ENCODE assay signal across 18 mouse cellular contexts in the genomic region with DNA sequence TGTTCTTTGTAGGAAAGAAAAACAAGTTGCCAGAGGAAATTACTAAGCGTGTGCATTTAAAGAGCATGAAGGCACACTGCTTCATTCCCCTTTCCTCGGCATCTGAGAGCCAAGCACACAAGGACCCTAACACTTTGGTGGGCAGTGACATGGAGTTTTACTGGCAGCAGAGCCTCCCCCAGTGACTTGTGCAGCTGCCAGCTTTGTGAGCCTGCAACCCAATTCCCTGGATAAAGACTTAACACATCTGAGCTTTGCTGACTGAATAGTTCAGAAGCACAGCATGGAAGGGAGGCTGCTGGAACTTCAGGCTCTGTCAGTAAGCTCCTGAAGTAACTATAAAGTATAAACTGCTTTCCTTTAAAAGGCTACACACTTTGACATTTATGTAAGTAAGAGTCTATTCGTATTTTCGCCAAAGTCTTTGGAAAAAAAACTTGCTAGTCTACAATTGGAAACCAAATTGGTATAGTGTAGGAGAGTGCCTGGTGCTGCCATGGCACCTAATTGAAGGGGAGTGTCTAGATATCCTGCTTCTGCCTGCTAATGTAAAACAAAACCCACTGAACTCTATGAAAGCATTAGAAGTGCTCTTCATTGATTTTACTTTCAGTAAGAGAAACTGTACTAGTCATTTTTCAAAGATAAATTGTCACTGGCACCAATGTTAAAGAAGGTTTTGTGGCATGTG.
DNase-seq lines count a peak whose midpoint lies in the region; ATAC-seq and TF ChIP-seq lines count a peak whose summit lies in the region.
"Had no signal": no experiment of that assay in that cellular context is flagged by ENCODE, and none has a peak within 500 bp of the region (broad histone marks: within the 10 kb centered on the region; RNA-seq: fewer than 3 reads in every experiment).

No protein-coding gene starts in this region.

- no peak for TF ChIP-seq CTCF in midbrain, postnatal 0 days (IDR thresholded peaks at IDR 0.05)

- ATAC-seq in hindbrain, embryonic 15.5 days (ENCODE audit: low FRiP score, low read depth), result peak; percentile 66; the same call in 1 of the 2 replicates
- no peak for ATAC-seq in hindbrain, embryonic 11.5 days (ENCODE audit: low FRiP score)
- 0 out of 2 replicates have a peak, but pooled peaks have one; percentile 31 for ATAC-seq in midbrain, postnatal 0 days (ENCODE audit: low FRiP score)
- no peak for ATAC-seq in midbrain, embryonic 11.5 days (ENCODE audit: low FRiP score)
- peak; percentile 80 for ATAC-seq in limb, embryonic 13.5 days (ENCODE audit: low FRiP score, low read depth)
- ATAC-seq: forebrain, embryonic 13.5 days had no signal

- no peaks in the 10 kb centered on the region for H3K4me1 ChIP-seq in hindbrain, embryonic 15.5 days (replicated peaks)
- H3K4me1 ChIP-seq in hindbrain, embryonic 11.5 days (replicated peaks; ENCODE audit: control insufficient read depth, insufficient read depth, low read length), result no peaks in the 10 kb centered on the region
- no peaks in the 10 kb centered on the region for H3K4me1 ChIP-seq in midbrain, postnatal 0 days (ENCODE audit: insufficient read depth, low read length)
- H3K4me1 ChIP-seq in midbrain, embryonic 11.5 days (ENCODE audit: control insufficient read depth, insufficient read depth, low read length), result no peaks in the 10 kb centered on the region
- no peaks in the 10 kb centered on the region for H3K4me1 ChIP-seq in limb, embryonic 13.5 days
- H3K4me1 ChIP-seq: forebrain, embryonic 13.5 days; heart, embryonic 10.5 days; liver, embryonic 13.5 days; lung, embryonic 15.5 days; stomach, embryonic 15.5 days had no signal

- H3K27ac ChIP-seq in hindbrain, embryonic 15.5 days (replicated peaks), result no peak overlapping the region
- H3K27ac ChIP-seq in hindbrain, embryonic 11.5 days (ENCODE audit: low read depth, low read length), result no peak overlapping the region
- no peak overlapping the region for H3K27ac ChIP-seq in midbrain, postnatal 0 days (ENCODE audit: low read depth, low read length)
- no peak overlapping the region for H3K27ac ChIP-seq in midbrain, embryonic 11.5 days (ENCODE audit: low read depth, low read length)
- H3K27ac ChIP-seq in limb, embryonic 13.5 days, result peak overlapping the region; percentile 16; the same call in 1 of the 2 replicates
- H3K27ac ChIP-seq: forebrain, embryonic 13.5 days; heart, embryonic 10.5 days; liver, embryonic 13.5 days; lung, embryonic 15.5 days; stomach, embryonic 15.5 days had no signal

- no peaks in the 10 kb centered on the region for H3K27me3 ChIP-seq in hindbrain, embryonic 15.5 days
- H3K27me3 ChIP-seq in hindbrain, embryonic 11.5 days (ENCODE audit: control insufficient read depth, insufficient read depth, low read length), result no peaks in the 10 kb centered on the region
- no peaks in the 10 kb centered on the region for H3K27me3 ChIP-seq in midbrain, postnatal 0 days (ENCODE audit: insufficient read depth, low read length)
- H3K27me3 ChIP-seq in midbrain, embryonic 11.5 days (ENCODE audit: control insufficient read depth, insufficient read depth, low read length), result no peaks in the 10 kb centered on the region
- H3K27me3 ChIP-seq in limb, embryonic 13.5 days, result no peaks in the 10 kb centered on the region
- H3K27me3 ChIP-seq: forebrain, embryonic 13.5 days; liver, embryonic 13.5 days; lung, embryonic 15.5 days; stomach, embryonic 15.5 days had no signal

- H3K9me3 ChIP-seq in hindbrain, embryonic 15.5 days, result no peaks in the 10 kb centered on the region
- H3K9me3 ChIP-seq in hindbrain, embryonic 11.5 days (ENCODE audit: control insufficient read depth, low read length), result no peaks in the 10 kb centered on the region
- no peaks in the 10 kb centered on the region for H3K9me3 ChIP-seq in midbrain, postnatal 0 days (ENCODE audit: low read length)
- H3K9me3 ChIP-seq in midbrain, embryonic 11.5 days (ENCODE audit: control insufficient read depth, low read length), result no peaks in the 10 kb centered on the region
- no peaks in the 10 kb centered on the region for H3K9me3 ChIP-seq in limb, embryonic 13.5 days
- H3K9me3 ChIP-seq: forebrain, embryonic 13.5 days; heart, embryonic 10.5 days; liver, embryonic 13.5 days; lung, embryonic 15.5 days; stomach, embryonic 15.5 days had no signal

- DNase-seq in hindbrain, embryonic 11.5 days (ENCODE audit: low spot score), result no peak
- DNase-seq in midbrain, postnatal 0 days (ENCODE audit: low spot score), result peak; percentile 37
- no peak for DNase-seq in midbrain, embryonic 11.5 days (ENCODE audit: low spot score, missing footprints)
- DNase-seq in right cerebral cortex, postnatal 4 days, result peak; percentile 5
- no peak for DNase-seq in adrenal gland, postnatal 25 days
- no peak for DNase-seq in heart, adult 8-10 months (ENCODE audit: low spot score)
- DNase-seq: adrenal gland, postnatal 10 days; cerebellum, adult 9-11 months; heart, postnatal 10 days; kidney, adult 18-20 months; kidney, postnatal 14 days; liver, embryonic 13.5 days had no signal

- H3K36me3 ChIP-seq in hindbrain, embryonic 15.5 days, result no peaks in the 10 kb centered on the region
- H3K36me3 ChIP-seq in hindbrain, embryonic 11.5 days (ENCODE audit: control insufficient read depth, insufficient read depth, low read length), result no peaks in the 10 kb centered on the region
- no peaks in the 10 kb centered on the region for H3K36me3 ChIP-seq in midbrain, postnatal 0 days (ENCODE audit: insufficient read depth, low read length)
- H3K36me3 ChIP-seq in midbrain, embryonic 11.5 days (ENCODE audit: control insufficient read depth, insufficient read depth, low read length), result no peaks in the 10 kb centered on the region
- H3K36me3 ChIP-seq in limb, embryonic 13.5 days, result no peaks in the 10 kb centered on the region
- H3K36me3 ChIP-seq: heart, embryonic 10.5 days; liver, embryonic 13.5 days; lung, embryonic 15.5 days; stomach, embryonic 15.5 days had no signal

- 73% methylated on average over 4 of the region's 4 CpGs for WGBS in hindbrain, embryonic 15.5 days
- WGBS in hindbrain, embryonic 11.5 days, result 76% methylated on average over 4 of the region's 4 CpGs
- 50% methylated on average over 4 of the region's 4 CpGs for WGBS in midbrain, postnatal 0 days
- 69% methylated on average over 4 of the region's 4 CpGs for WGBS in midbrain, embryonic 11.5 days
- WGBS in limb, embryonic 13.5 days, result 33% methylated on average over 4 of the region's 4 CpGs

- H3K4me3 ChIP-seq in hindbrain, embryonic 15.5 days, result no peak overlapping the region
- no peak overlapping the region for H3K4me3 ChIP-seq in hindbrain, embryonic 11.5 days (ENCODE audit: low read depth, low read length)
- no peak overlapping the region for H3K4me3 ChIP-seq in midbrain, postnatal 0 days (ENCODE audit: low read depth, low read length)
- no peak overlapping the region for H3K4me3 ChIP-seq in midbrain, embryonic 11.5 days (ENCODE audit: low read depth, low read length)
- H3K4me3 ChIP-seq in limb, embryonic 13.5 days, result no peak overlapping the region
- H3K4me3 ChIP-seq: forebrain, embryonic 13.5 days; heart, embryonic 10.5 days; liver, embryonic 13.5 days; lung, embryonic 15.5 days; stomach, embryonic 15.5 days had no signal

- no peak overlapping the region for H3K9ac ChIP-seq in hindbrain, embryonic 15.5 days
- no peak overlapping the region for H3K9ac ChIP-seq in hindbrain, embryonic 11.5 days (ENCODE audit: low read depth, low read length)
- no peak overlapping the region for H3K9ac ChIP-seq in midbrain, postnatal 0 days (replicated peaks; ENCODE audit: low read length, poor library complexity, severe bottlenecking)
- H3K9ac ChIP-seq in midbrain, embryonic 11.5 days (ENCODE audit: low read length), result no peak overlapping the region
- H3K9ac ChIP-seq in limb, embryonic 13.5 days, result no peak overlapping the region
- H3K9ac ChIP-seq: forebrain, embryonic 13.5 days; liver, embryonic 13.5 days; lung, embryonic 15.5 days; stomach, embryonic 15.5 days had no signal

- no peak overlapping the region for H3K4me2 ChIP-seq in hindbrain, embryonic 15.5 days
- H3K4me2 ChIP-seq in hindbrain, embryonic 11.5 days (replicated peaks; ENCODE audit: low read depth, low read length), result no peak overlapping the region
- H3K4me2 ChIP-seq in midbrain, postnatal 0 days (ENCODE audit: low read depth, low read length, poor library complexity, severe bottlenecking), result no peak overlapping the region
- no peak overlapping the region for H3K4me2 ChIP-seq in midbrain, embryonic 11.5 days
- peak overlapping the region; percentile 37 for H3K4me2 ChIP-seq in limb, embryonic 13.5 days (replicated peaks)
- H3K4me2 ChIP-seq: forebrain, embryonic 13.5 days; liver, embryonic 13.5 days; lung, embryonic 15.5 days; stomach, embryonic 15.5 days had no signal

Comparison
In these comparisons a context has a peak if more than half of its experiments do, and no peak if none do; other contexts are left out.
1. ATAC-seq: peak in hindbrain, embryonic 15.5 days (single experiment), midbrain, postnatal 0 days (single experiment) and limb, embryonic 13.5 days (single experiment); none in hindbrain, embryonic 11.5 days (single experiment) and midbrain, embryonic 11.5 days (single experiment).
2. DNase-seq: peak in midbrain, postnatal 0 days (single experiment) and right cerebral cortex, postnatal 4 days (single experiment); none in hindbrain, embryonic 11.5 days (single experiment), midbrain, embryonic 11.5 days (single experiment), adrenal gland, postnatal 25 days (single experiment) and heart, adult 8-10 months (single experiment).